In the genomic region with DNA sequence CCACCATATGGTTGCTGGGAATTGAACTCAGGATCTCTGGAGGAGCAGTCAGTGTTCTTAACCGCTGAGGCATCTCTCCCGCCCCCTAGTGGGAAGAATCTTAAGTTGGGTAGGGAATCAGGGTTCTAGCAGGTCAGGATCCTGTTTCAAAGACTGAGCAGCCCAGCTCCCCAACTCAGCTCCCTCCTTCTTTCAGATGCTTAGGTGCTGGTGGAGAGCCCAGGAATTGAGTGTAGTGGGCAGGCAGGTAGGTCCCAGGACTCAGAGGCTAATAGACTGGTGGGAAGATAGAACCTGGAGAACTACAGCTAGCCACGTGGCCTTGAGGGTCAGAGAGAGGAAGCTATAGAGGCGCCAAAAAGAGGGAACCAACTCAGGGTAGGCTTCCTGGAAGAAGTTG, we compare ENCODE assay signal across 9 mouse cellular contexts. TPM values are rescaled to one million over a fixed set of nuclear protein-coding genes. Genes with fewer than 3 reads are reported as not detected.
A peak's percentile ranks its signal among the peaks of the same experiment; 100 is the strongest.
DNase-seq lines count a peak whose midpoint lies in the region; ATAC-seq and TF ChIP-seq lines count a peak whose summit lies in the region.
"Had no signal": no experiment of that assay in that cellular context is flagged by ENCODE, and none has a peak within 500 bp of the region (broad histone marks: within the 10 kb centered on the region; RNA-seq: fewer than 3 reads in every experiment).

No protein-coding gene starts in this region.

- DNase-seq in layer of hippocampus, adult 2 months (ENCODE audit: low spot score in 2 of 2): peak in 1 of 2 experiments; percentile 58
- no peak for DNase-seq in layer of hippocampus, adult 8-10 months (ENCODE audit: low spot score in 2 of 2)
- DNase-seq in R1 (ENCODE audit: low read depth, low spot score): peak; percentile 90
- peak; percentile 35 for DNase-seq in forebrain, embryonic 14.5 days (ENCODE audit: low spot score)
- peak; percentile 45 to 61 for DNase-seq in kidney, postnatal 4 days
- no peak for DNase-seq in frontal cortex, postnatal 36 days (ENCODE audit: low spot score in 2 of 2)

- H3K4me2 ChIP-seq in forebrain, embryonic 14.5 days (ENCODE audit: low read length): no peak overlapping the region
- H3K4me2 ChIP-seq in neural tube, embryonic 12.5 days (replicated peaks): peak overlapping the region; percentile 76; the same call in 1 of the 2 replicates

- peak; percentile 76 for TF ChIP-seq CTCF in layer of hippocampus, adult 2 months (conservative IDR thresholded peaks at IDR 0.05)

- H3K27me3 ChIP-seq in forebrain, embryonic 14.5 days (replicated peaks; ENCODE audit: control insufficient read depth, insufficient read depth, low read length): 0 out of 2 replicates have a peak, but pooled peaks cover 9% of the 10 kb centered on the region
- H3K27me3 ChIP-seq in neural tube, embryonic 12.5 days (replicated peaks): peaks cover 13% of the 10 kb centered on the region

- no peak for ATAC-seq in forebrain, embryonic 14.5 days
- no peak for ATAC-seq in neural tube, embryonic 12.5 days (ENCODE audit: low FRiP score, low read depth)
- no peak for ATAC-seq in activated CD4-positive, CD25-positive, alpha-beta regulatory T cell, adult 4 months

- H3K4me1 ChIP-seq in forebrain, embryonic 14.5 days (ENCODE audit: control insufficient read depth, insufficient read depth, low read length): peaks cover 12% of the 10 kb centered on the region
- peaks cover 31% of the 10 kb centered on the region for H3K4me1 ChIP-seq in neural tube, embryonic 12.5 days

- 32% methylated on average over 4 of the region's 4 CpGs for WGBS in forebrain, embryonic 14.5 days
- 33% methylated on average over 4 of the region's 4 CpGs for WGBS in neural tube, embryonic 12.5 days

- H3K9ac ChIP-seq in forebrain, embryonic 14.5 days (ENCODE audit: low read length): no peak overlapping the region
- H3K9ac ChIP-seq in neural tube, embryonic 12.5 days: no peak overlapping the region

- no peaks in the 10 kb centered on the region for H3K36me3 ChIP-seq in forebrain, embryonic 14.5 days (ENCODE audit: control insufficient read depth, insufficient read depth, low read length)
- no peaks in the 10 kb centered on the region for H3K36me3 ChIP-seq in neural tube, embryonic 12.5 days
- H3K36me3 ChIP-seq: limb, embryonic 15.5 days had no signal

- no peaks in the 10 kb centered on the region for H3K9me3 ChIP-seq in forebrain, embryonic 14.5 days (replicated peaks; ENCODE audit: control insufficient read depth, low read length)
- H3K9me3 ChIP-seq in neural tube, embryonic 12.5 days: no peaks in the 10 kb centered on the region
- H3K9me3 ChIP-seq: limb, embryonic 15.5 days had no signal

- H3K27ac ChIP-seq in layer of hippocampus, adult 2 months: peak overlapping the region; percentile 96
- no peak overlapping the region for H3K27ac ChIP-seq in forebrain, embryonic 14.5 days (ENCODE audit: low read depth, low read length)
- no peak overlapping the region for H3K27ac ChIP-seq in neural tube, embryonic 12.5 days

- H3K4me3 ChIP-seq in layer of hippocampus, adult 2 months: no peak overlapping the region; the same call in 1 of the 2 replicates
- H3K4me3 ChIP-seq in forebrain, embryonic 14.5 days (ENCODE audit: low read depth, low read length): no peak overlapping the region
- no peak overlapping the region for H3K4me3 ChIP-seq in neural tube, embryonic 12.5 days

RNA-seq across cellular contexts. Expression of gene Ripor1, which starts 2.6 kb away (rescaled TPM):
- total RNA-seq in layer of hippocampus, adult 2 months (2021): 10 to 100 TPM; 88.7 to 94.8 TPM
- total RNA-seq in layer of hippocampus, adult 8-10 months (2022): 10 to 100 TPM; 75.4 to 83.7 (median 81.8) TPM
- 14.9 and 21.7 TPM in 2 replicates for polyA plus RNA-seq in forebrain, embryonic 14.5 days (2014; fragmentation: Nextera tagmentation; extraction: Ambion mirVana)
- polyA plus RNA-seq in neural tube, embryonic 12.5 days (2016; fragmentation: Nextera tagmentation; extraction: Ambion mirVana): 21.3 and 22.1 TPM in 2 replicates
- polyA plus RNA-seq in activated CD4-positive, CD25-positive, alpha-beta regulatory T cell, adult 4 months (2017; shearing (Covaris generic)): 1 to 10 TPM; 6.7 to 7.9 TPM

RNA-seq across cellular contexts. Expression of gene Ctcf, which starts 28.7 kb away (rescaled TPM):
- 10 to 100 TPM; 70.4 to 82.6 TPM for total RNA-seq in layer of hippocampus, adult 2 months (2021)
- 10 to 100 TPM; 67.5 to 77.9 (median 71.5) TPM for total RNA-seq in layer of hippocampus, adult 8-10 months (2022)
- polyA plus RNA-seq in forebrain, embryonic 14.5 days (2014; fragmentation: Nextera tagmentation; extraction: Ambion mirVana): 100 and 108 TPM in 2 replicates
- 120 and 127 TPM in 2 replicates for polyA plus RNA-seq in neural tube, embryonic 12.5 days (2016; fragmentation: Nextera tagmentation; extraction: Ambion mirVana)
- 10 to 100 TPM; 51.3 to 61.4 TPM for polyA plus RNA-seq in activated CD4-positive, CD25-positive, alpha-beta regulatory T cell, adult 4 months (2017; shearing (Covaris generic))

RNA-seq across cellular contexts. Expression of gene Agrp, which starts 29.5 kb away (rescaled TPM):
- total RNA-seq in layer of hippocampus, adult 2 months (2021): not detected
- under 1 TPM in 1 of 4 experiments, not detected in 3; 0.79 TPM for total RNA-seq in layer of hippocampus, adult 8-10 months (2022)
- polyA plus RNA-seq in forebrain, embryonic 14.5 days (2014; fragmentation: Nextera tagmentation; extraction: Ambion mirVana): 0.72 and 1.8 TPM in 2 replicates
- 1.5 and 2.0 TPM in 2 replicates for polyA plus RNA-seq in neural tube, embryonic 12.5 days (2016; fragmentation: Nextera tagmentation; extraction: Ambion mirVana)
- polyA plus RNA-seq in activated CD4-positive, CD25-positive, alpha-beta regulatory T cell, adult 4 months (2017; shearing (Covaris generic)): under 1 TPM in 1 of 2 experiments, not detected in 1; 0.87 TPM

RNA-seq across cellular contexts. Expression of gene Atp6v0d1, which starts 41.8 kb away (rescaled TPM):
- total RNA-seq in layer of hippocampus, adult 2 months (2021): 100 to 1,000 TPM; 278 to 305 TPM
- 100 to 1,000 TPM; 258 to 301 (median 285) TPM for total RNA-seq in layer of hippocampus, adult 8-10 months (2022)
- polyA plus RNA-seq in forebrain, embryonic 14.5 days (2014; fragmentation: Nextera tagmentation; extraction: Ambion mirVana): 194 and 211 TPM in 2 replicates
- 142 and 143 TPM in 2 replicates for polyA plus RNA-seq in neural tube, embryonic 12.5 days (2016; fragmentation: Nextera tagmentation; extraction: Ambion mirVana)
- 10 to 100 TPM; 40.7 to 42.8 TPM for polyA plus RNA-seq in activated CD4-positive, CD25-positive, alpha-beta regulatory T cell, adult 4 months (2017; shearing (Covaris generic))

Comparison
In these comparisons a context has a peak if more than half of its experiments do, and no peak if none do; other contexts are left out.
1. DNase-seq: peak in R1 (single experiment), forebrain, embryonic 14.5 days (single experiment) and kidney, postnatal 4 days (2 of 2); none in layer of hippocampus, adult 8-10 months (0 of 2) and frontal cortex, postnatal 36 days (0 of 2).